Mouse (Mus musculus) layer of hippocampus, adult 2 months (tissue): ENCODE results near the gene Zfp980. TPM values are rescaled to one million over a fixed set of nuclear protein-coding genes. Genes with fewer than 3 reads are reported as not detected.
"Not testable (repeated sequence)": the region's sequence is repeated elsewhere in the genome, so short reads cannot be mapped to it uniquely, and the experiment has no call there.

Experiments used
- DNase-seq, 2 experiments: peaks; one replicate each; pipeline ENCODE4 v3.0.0; 2022; ENCODE audit warnings: low spot score in 2 of 2
- H3K27ac ChIP-seq: fragments of 200-600 bp; 2 replicates; pipeline ENCODE4 v1.8.1; 2022
- H3K4me3 ChIP-seq: fragments of 200-600 bp; 2 replicates; pipeline ENCODE4 v1.8.1; 2022; ENCODE audit warnings: mild to moderate bottlenecking
- long read RNA-seq, 2 experiments: library from polyadenylated mRNA; stranded (forward); transcript quantifications; one replicate each; pipeline ENCODE4 v2.0.0; 2021; ENCODE audit warnings: borderline mapping rate in 2 of 2
- total RNA-seq, 2 experiments: library from RNA; stranded (reverse); gene quantifications; 2 replicates each; pipeline ENCODE4 v1.2.3; 2021

Zfp980 gene
- total RNA-seq, result not detected
- long read RNA-seq, experiment 1, result 0 reads
- long read RNA-seq, experiment 2, result 0 reads

GRCm38 (mm10) chr4:145670385-145670784 lies at the start of gene Zfp980:
Gene Zfp980, plus strand, starts transcription at chr4:145670685.
- not testable (repeated sequence) for H3K27ac ChIP-seq, H3K4me3 ChIP-seq, DNase-seq

DNA sequence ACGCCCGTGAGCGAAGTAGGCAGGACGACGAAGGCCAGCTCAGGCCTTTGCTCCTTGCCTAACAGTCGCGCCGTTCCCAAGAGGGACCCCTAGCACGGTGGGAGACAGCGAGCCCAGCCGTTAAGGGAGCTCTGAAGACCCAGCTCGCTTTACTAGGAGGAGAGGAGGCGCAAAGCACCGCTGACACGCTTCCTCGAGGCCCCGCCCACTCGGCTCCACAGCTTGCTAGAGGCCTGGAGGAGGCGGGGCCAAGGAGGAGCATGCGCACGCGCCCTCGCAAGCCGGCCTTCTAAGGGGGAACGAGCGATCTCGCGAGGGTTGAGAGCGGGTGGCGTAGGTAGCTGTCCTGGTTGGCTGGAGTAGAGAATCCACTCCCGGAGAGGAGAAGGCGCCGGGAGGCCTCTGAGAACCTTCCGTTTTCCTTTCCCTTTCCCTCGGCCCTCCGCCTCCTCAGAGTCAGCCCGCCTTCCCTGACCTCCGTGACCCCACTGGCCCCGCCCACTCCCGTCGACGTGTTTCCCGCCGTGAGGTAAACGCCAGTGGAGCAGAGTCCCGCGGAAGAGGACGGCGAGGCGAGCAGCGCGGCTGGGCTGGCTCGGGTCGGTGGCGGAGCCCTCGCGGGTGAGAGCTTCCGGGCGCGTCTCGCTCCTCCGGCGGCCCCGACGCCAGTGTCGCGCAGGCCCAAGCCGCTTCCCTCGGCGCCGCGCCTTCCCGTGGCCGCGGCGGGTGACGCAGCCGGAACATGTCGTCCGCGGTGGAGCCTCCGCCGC lies 29.9 kb upstream of the Zfp980 start:
- not testable (repeated sequence) for H3K27ac ChIP-seq, DNase-seq, H3K4me3 ChIP-seq

- not testable (repeated sequence) for H3K27ac ChIP-seq, H3K4me3 ChIP-seq, DNase-seq
Observed at GRCm38 (mm10) chr4:145674286-145674780, 3.8 kb downstream of the Zfp980 start.

GRCm38 (mm10) chr4:145680217-145680616 lies 9.7 kb downstream of the Zfp980 start:
- not testable (repeated sequence) for H3K27ac ChIP-seq, DNase-seq, H3K4me3 ChIP-seq

- DNase-seq, H3K27ac ChIP-seq, H3K4me3 ChIP-seq: not testable (repeated sequence)
Observed at GRCm38 (mm10) chr4:145680672-145681387, 10.3 kb downstream of the Zfp980 start.

GRCm38 (mm10) chr4:145682021-145682420 lies 11.5 kb downstream of the Zfp980 start:
- H3K4me3 ChIP-seq, DNase-seq, H3K27ac ChIP-seq: not testable (repeated sequence)

- not testable (repeated sequence) for DNase-seq, H3K27ac ChIP-seq, H3K4me3 ChIP-seq
Observed at GRCm38 (mm10) chr4:145683024-145683766, 12.7 kb downstream of the Zfp980 start.

DNA sequence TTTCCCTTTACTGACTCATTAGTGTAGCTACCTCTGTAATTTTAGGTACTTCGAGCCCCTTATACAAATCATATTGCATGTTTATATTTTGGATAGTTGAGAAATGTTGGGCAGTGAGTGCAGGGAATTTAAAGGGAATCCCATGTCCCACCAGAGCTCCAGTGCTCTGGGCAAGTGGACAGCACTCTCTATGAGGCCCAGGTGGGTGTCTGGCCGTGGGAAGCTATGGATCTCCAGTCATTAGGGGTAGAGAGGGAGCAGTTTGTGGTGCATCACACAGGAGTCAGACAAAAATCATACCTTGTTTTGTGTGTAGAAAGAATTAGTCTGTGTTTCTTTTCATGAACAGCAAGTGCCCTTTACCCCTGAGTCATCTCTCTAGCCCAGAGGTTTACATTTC lies 15.6 kb downstream of the Zfp980 start:
- not testable (repeated sequence) for DNase-seq, H3K4me3 ChIP-seq

DNA sequence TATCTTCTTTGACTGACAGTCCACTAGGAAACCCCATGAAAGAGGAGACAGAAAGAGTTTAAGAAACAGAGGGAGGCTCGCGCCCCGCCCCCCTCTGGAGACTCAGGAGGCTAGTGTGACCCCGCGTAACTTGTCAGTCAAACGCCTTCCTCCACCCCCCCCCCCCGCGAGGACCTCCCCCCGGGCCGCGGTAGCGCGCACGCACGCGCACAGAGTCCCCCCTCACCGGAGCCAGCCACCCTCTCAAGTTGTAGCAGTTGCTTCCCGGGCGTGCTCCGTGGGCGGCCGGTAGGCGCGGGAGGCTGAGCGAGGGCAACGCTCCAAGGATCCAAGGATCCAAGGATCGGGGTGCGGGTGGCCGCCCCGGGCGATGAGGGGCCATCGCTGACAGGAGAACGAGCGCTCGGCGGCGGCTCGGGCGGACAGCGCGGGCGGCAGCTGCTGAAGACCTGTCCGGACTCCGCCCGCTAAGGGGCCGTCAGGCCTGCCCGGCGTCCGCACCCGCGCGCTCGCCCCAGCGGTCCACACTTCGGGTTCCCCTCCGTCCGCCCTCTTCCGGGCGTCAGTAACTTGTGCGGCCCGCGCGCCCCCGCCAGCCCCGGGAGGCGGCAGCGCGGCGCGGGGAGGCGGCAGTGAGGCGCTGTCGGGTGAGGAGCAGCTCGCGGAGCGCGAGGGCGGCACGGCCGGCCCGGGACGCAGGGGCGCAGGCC lies 74.6 kb downstream of the Zfp980 start:
- H3K4me3 ChIP-seq, DNase-seq, H3K27ac ChIP-seq: not testable (repeated sequence)

More for the DNA sequence above, 15.6 kb downstream of the Zfp980 start:
- H3K27ac ChIP-seq, result not testable (repeated sequence)

- not testable (repeated sequence) for H3K4me3 ChIP-seq, DNase-seq, H3K27ac ChIP-seq
Observed at GRCm38 (mm10) chr4:145745645-145745991, 75.1 kb downstream of the Zfp980 start.

Other genes starting within 250 kb of the Zfp980 start
- gene Zfp990, start 159.9 kb upstream of the Zfp980 start, total RNA-seq, result under 1 TPM; 0.12 to 0.15 TPM
- under 1 TPM in 1 of 2 experiments, not detected in 1; 0.36 TPM for gene Gm13212, start 85.5 kb upstream of the Zfp980 start, total RNA-seq
- under 1 TPM in 1 of 2 experiments, not detected in 1; 0.25 TPM for gene Zfp986, start 198.1 kb downstream of the Zfp980 start, total RNA-seq